Comparison of ENCODE assay signal across 20 mouse cellular contexts in the genomic region with DNA sequence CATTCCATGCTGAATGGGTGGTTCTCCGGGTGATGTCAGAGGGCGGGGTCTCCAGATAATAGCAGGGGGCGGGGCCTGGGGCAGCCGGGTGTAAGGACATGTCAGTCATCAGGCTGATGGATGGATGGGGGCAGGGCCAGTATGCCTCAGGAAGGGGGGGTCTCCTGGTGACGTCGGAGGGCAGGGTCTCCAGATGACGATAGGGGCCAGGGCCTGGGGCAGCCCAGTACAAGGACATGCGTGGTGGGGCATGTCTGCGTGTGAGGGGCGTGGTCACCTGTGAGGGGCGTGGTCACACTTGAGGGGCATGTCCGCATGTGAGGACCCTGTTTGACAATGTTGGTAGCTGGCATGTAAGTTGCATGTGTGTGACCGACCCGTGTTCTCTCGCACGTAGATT. TPM values are rescaled to one million over a fixed set of nuclear protein-coding genes. Genes with fewer than 3 reads are reported as not detected.
A peak's percentile ranks its signal among the peaks of the same experiment; 100 is the strongest.
DNase-seq lines count a peak whose midpoint lies in the region; ATAC-seq and TF ChIP-seq lines count a peak whose summit lies in the region.
"Had no signal": no experiment of that assay in that cellular context is flagged by ENCODE, and none has a peak within 500 bp of the region (broad histone marks: within the 10 kb centered on the region; RNA-seq: fewer than 3 reads in every experiment).

No protein-coding gene starts in this region.

- no peak overlapping the region for H3K9ac ChIP-seq in heart, adult 2 months (ENCODE audit: low read depth, low read length)
- H3K9ac ChIP-seq in kidney, postnatal 0 days (ENCODE audit: low read depth, low read length): no peak overlapping the region
- no peak overlapping the region for H3K9ac ChIP-seq in neural tube, embryonic 11.5 days (ENCODE audit: low read length)

- H3K4me2 ChIP-seq in kidney, postnatal 0 days (ENCODE audit: low read length): no peak overlapping the region
- H3K4me2 ChIP-seq in neural tube, embryonic 11.5 days (ENCODE audit: low read depth): no peak overlapping the region

- no peaks in the 10 kb centered on the region for H3K27me3 ChIP-seq in heart, adult 2 months (ENCODE audit: control insufficient read depth, insufficient read depth, low read length)
- no peaks in the 10 kb centered on the region for H3K27me3 ChIP-seq in kidney, postnatal 0 days (ENCODE audit: insufficient read depth, low read length)
- no peaks in the 10 kb centered on the region for H3K27me3 ChIP-seq in neural tube, embryonic 11.5 days (ENCODE audit: control insufficient read depth, insufficient read depth, low read length)

- H3K4me1 ChIP-seq in heart, adult 2 months (ENCODE audit: control insufficient read depth, insufficient read depth, low read length): no peaks in the 10 kb centered on the region
- no peaks in the 10 kb centered on the region for H3K4me1 ChIP-seq in kidney, postnatal 0 days (replicated peaks; ENCODE audit: insufficient read depth, low read length)
- no peaks in the 10 kb centered on the region for H3K4me1 ChIP-seq in neural tube, embryonic 11.5 days (ENCODE audit: control insufficient read depth, insufficient read depth, low read length)

- no peaks in the 10 kb centered on the region for H3K9me3 ChIP-seq in kidney, postnatal 0 days (replicated peaks; ENCODE audit: low read length)
- H3K9me3 ChIP-seq in neural tube, embryonic 11.5 days (ENCODE audit: control insufficient read depth, low read length): 0 out of 2 replicates have a peak, but pooled peaks cover 5% of the 10 kb centered on the region

- ATAC-seq in kidney, postnatal 0 days (replicated peaks; ENCODE audit: low FRiP score, low read depth): peak; percentile 49; the same call in 1 of the 2 replicates
- 0 out of 2 replicates have a peak, but pooled peaks have one; percentile 16 for ATAC-seq in neural tube, embryonic 11.5 days (ENCODE audit: insufficient read depth, low FRiP score, low TSS enrichment)

- no peak overlapping the region for H3K4me3 ChIP-seq in heart, adult 2 months
- no peak overlapping the region for H3K4me3 ChIP-seq in kidney, postnatal 0 days (replicated peaks; ENCODE audit: low read depth, low read length)
- H3K4me3 ChIP-seq in neural tube, embryonic 11.5 days (ENCODE audit: low read depth, low read length): no peak overlapping the region

- WGBS in heart, adult 2 months: 89% methylated on average over 16 of the region's 16 CpGs
- 94% methylated on average over 16 of the region's 16 CpGs for WGBS in kidney, postnatal 0 days
- WGBS in neural tube, embryonic 11.5 days: 90% methylated on average over 15 of the region's 16 CpGs

- no peak for TF ChIP-seq POLR2A in heart, adult 2 months (IDR thresholded peaks at IDR 0.05; ENCODE audit: insufficient read depth, low read depth, low read length)

- H3K79me2 ChIP-seq in heart, adult 2 months (replicated peaks; ENCODE audit: control insufficient read depth, insufficient read depth, low read length): no peaks in the 10 kb centered on the region

- no peaks in the 10 kb centered on the region for H3K36me3 ChIP-seq in heart, adult 2 months (ENCODE audit: control insufficient read depth, insufficient read depth, low read length)
- no peaks in the 10 kb centered on the region for H3K36me3 ChIP-seq in kidney, postnatal 0 days (ENCODE audit: insufficient read depth, low read length)
- H3K36me3 ChIP-seq in neural tube, embryonic 11.5 days (ENCODE audit: control insufficient read depth, insufficient read depth, low read length): no peaks in the 10 kb centered on the region

- TF ChIP-seq CTCF in heart, adult 2 months (IDR thresholded peaks at IDR 0.05): no peak
- no peak for TF ChIP-seq CTCF in kidney, postnatal 0 days (IDR thresholded peaks at IDR 0.05; ENCODE audit: low read depth)

- DNase-seq in heart, adult 11 months: peak; percentile 86
- DNase-seq in heart, adult 2 months: no peak
- DNase-seq in kidney, postnatal 0 days (ENCODE audit: low spot score): no peak
- no peak for DNase-seq in kidney, postnatal 14 days
- no peak for DNase-seq in neural tube, embryonic 11.5 days (ENCODE audit: low spot score)
- no peak for DNase-seq in neural tube, embryonic 10.5 days (ENCODE audit: extremely low spot score, low spot score)
- peak; percentile 77 for DNase-seq in testis, postnatal 14 days (ENCODE audit: low spot score)
- DNase-seq in retina, postnatal 1 day: no peak
- DNase-seq: cerebellum, postnatal 14 days; gastrocnemius, postnatal 10 days; heart, postnatal 14 days; kidney, adult 18-20 months; layer of hippocampus, adult 9-11 months; lung, adult 2 months; thymus, postnatal 4 days had no signal

- intact Hi-C loops in heart, adult 2 months (cut with DNase I): no loop called here

- no peak overlapping the region for H3K27ac ChIP-seq in heart, adult 2 months
- no peak overlapping the region for H3K27ac ChIP-seq in kidney, postnatal 0 days
- no peak overlapping the region for H3K27ac ChIP-seq in neural tube, embryonic 11.5 days (ENCODE audit: low read depth, low read length)

- no peak for TF ChIP-seq EP300 in heart, adult 2 months (IDR thresholded peaks at IDR 0.05; ENCODE audit: insufficient read depth, low read depth, low read length)

RNA-seq across cellular contexts. Expression of gene Vmn2r89, which starts 17.1 kb away (rescaled TPM):
- not detected for total RNA-seq in heart, adult 2 months (2021)
- not detected in 2 replicates for polyA plus RNA-seq in heart, adult 2 months (2012; rRNA removed)
- polyA plus RNA-seq in kidney, postnatal 0 days (2015; fragmentation: Nextera tagmentation; extraction: Ambion mirVana): not detected in 2 replicates
- polyA plus RNA-seq in neural tube, embryonic 11.5 days (2014; fragmentation: Nextera tagmentation; extraction: Ambion mirVana): not detected in 2 replicates
- total RNA-seq: adrenal gland, postnatal 25 days; gastrocnemius, postnatal 10 days; heart, postnatal 14 days; left cerebral cortex, postnatal 25 days had no signal
- polyA plus RNA-seq: C2C12; embryonic facial prominence, embryonic 11.5 days; forebrain, embryonic 11.5 days; lung, adult 2 months had no signal

RNA-seq across cellular contexts. Expression of gene Vmn2r88, which starts 23.9 kb away (rescaled TPM):
- not detected for total RNA-seq in heart, adult 2 months (2021)
- not detected in 2 replicates for polyA plus RNA-seq in heart, adult 2 months (2012; rRNA removed)
- not detected in 2 replicates for polyA plus RNA-seq in kidney, postnatal 0 days (2015; fragmentation: Nextera tagmentation; extraction: Ambion mirVana)
- polyA plus RNA-seq in neural tube, embryonic 11.5 days (2014; fragmentation: Nextera tagmentation; extraction: Ambion mirVana): not detected in 2 replicates
- total RNA-seq: adrenal gland, postnatal 25 days; gastrocnemius, postnatal 10 days; heart, postnatal 14 days; left cerebral cortex, postnatal 25 days had no signal
- polyA plus RNA-seq: C2C12; embryonic facial prominence, embryonic 11.5 days; forebrain, embryonic 11.5 days; lung, adult 2 months had no signal

Comparison
In these comparisons a context has a peak if more than half of its experiments do, and no peak if none do; other contexts are left out.
1. DNase-seq: peak in heart, adult 11 months (single experiment) and testis, postnatal 14 days (single experiment); none in heart, adult 2 months (0 of 2), kidney, postnatal 0 days (single experiment), kidney, postnatal 14 days (single experiment), neural tube, embryonic 11.5 days (single experiment), neural tube, embryonic 10.5 days (single experiment) and retina, postnatal 1 day (single experiment).